Mouse (Mus musculus) cerebellum, postnatal 14 days (tissue): ENCODE results near the gene Adcyap1r1.

Experiments used
- DNase-seq, 2 experiments: peaks; one replicate each; pipeline ENCODE4 v3.0.0; 2021; ENCODE audit warnings: mixed read lengths in 2 of 2

The Adcyap1r1 gene

GRCm38 (mm10) chr6:55502309-55502708 lies 50.5 kb downstream of the Adcyap1r1 start:
- DNase-seq, result peak in 1 of 2 experiments; percentile 49

GRCm38 (mm10) chr6:55504797-55505488 lies 53.2 kb downstream of the Adcyap1r1 start:
- DNase-seq, result peak; percentile 81 to 84

GRCm38 (mm10) chr6:55506519-55506918 lies 54.7 kb downstream of the Adcyap1r1 start:
- DNase-seq, result no peak

GRCm38 (mm10) chr6:55509130-55509870 lies 57.5 kb downstream of the Adcyap1r1 start:
- no peak for DNase-seq

- peak; percentile 91 to 95 for DNase-seq
These were observed 59.7 kb downstream of the Adcyap1r1 start for GRCm38 (mm10) chr6:55511212-55512065.

GRCm38 (mm10) chr6:55512066-55512703 lies 60.4 kb downstream of the Adcyap1r1 start:
- DNase-seq, result no peak

- no peak for DNase-seq
These were observed 61.7 kb downstream of the Adcyap1r1 start for GRCm38 (mm10) chr6:55513477-55513876.

GRCm38 (mm10) chr6:55519605-55520201 lies 67.9 kb downstream of the Adcyap1r1 start:
- DNase-seq, result peak; percentile 93 to 94

- DNase-seq, result peak; percentile 86 to 88
These were observed 68.7 kb downstream of the Adcyap1r1 start for GRCm38 (mm10) chr6:55520237-55521095.

- no peak for DNase-seq
These were observed 84.7 kb downstream of the Adcyap1r1 start for GRCm38 (mm10) chr6:55536469-55536868.

GRCm38 (mm10) chr6:55539196-55539595 lies 87.4 kb downstream of the Adcyap1r1 start:
- peak; percentile 17 to 29 for DNase-seq

GRCm38 (mm10) chr6:55542359-55542758 lies 90.6 kb downstream of the Adcyap1r1 start:
- DNase-seq, result peak; percentile 30 to 33

- no peak for DNase-seq
These were observed 91.6 kb downstream of the Adcyap1r1 start for GRCm38 (mm10) chr6:55543345-55543744.

- no peak for DNase-seq
These were observed 97.4 kb downstream of the Adcyap1r1 start for GRCm38 (mm10) chr6:55549211-55549610.

GRCm38 (mm10) chr6:55550926-55551325 lies 99.1 kb downstream of the Adcyap1r1 start:
- peak; percentile 61 to 69 for DNase-seq
